Mouse (Mus musculus) adrenal gland, postnatal 25 days (tissue): ENCODE measurements around the gene Olfr12. TPM values are rescaled to one million over a fixed set of nuclear protein-coding genes. Genes with fewer than 3 reads are reported as not detected.

ENCODE experiments used
- DNase-seq: peaks from one replicate; pipeline ENCODE4 v3.0.0; 2021; ENCODE audit warnings: mixed read lengths
- total RNA-seq: library from RNA; stranded (reverse); gene quantifications from 2 replicates; pipeline ENCODE4 v1.2.3, GENCODE M21; 2021

The Olfr12 gene
- total RNA-seq, 1 experiment from 2014 or later: not detected

GRCm38 (mm10) chr1:92641514-92642272 lies 24.1 kb downstream of the Olfr12 start, which contains the start of gene Cops9:
Gene Cops9, minus strand, starts transcription at chr1:92641985.
- DNase-seq: peak; percentile 90

- no peak for DNase-seq
Measured at GRCm38 (mm10) chr1:92643691-92644090, 26.1 kb downstream of the Olfr12 start.

- DNase-seq: no peak
Measured at GRCm38 (mm10) chr1:92644916-92645315, 27.3 kb downstream of the Olfr12 start.

GRCm38 (mm10) chr1:92646111-92646510 lies 28.5 kb downstream of the Olfr12 start:
- DNase-seq: no peak

GRCm38 (mm10) chr1:92646601-92647000 lies 29.0 kb downstream of the Olfr12 start:
- DNase-seq: no peak

GRCm38 (mm10) chr1:92647026-92647425 lies 29.4 kb downstream of the Olfr12 start:
- no peak for DNase-seq

GRCm38 (mm10) chr1:92647752-92648151 lies 30.2 kb downstream of the Olfr12 start:
- DNase-seq: peak; percentile 79

GRCm38 (mm10) chr1:92648197-92648596 lies 30.6 kb downstream of the Olfr12 start:
- no peak for DNase-seq

- peak; percentile 80 for DNase-seq
Measured at GRCm38 (mm10) chr1:92648673-92649072, 31.1 kb downstream of the Olfr12 start, which contains the start of gene Otos. Gene Otos, minus strand, starts transcription at chr1:92648841.

- DNase-seq: no peak
Measured at GRCm38 (mm10) chr1:92651467-92651866, 33.9 kb downstream of the Olfr12 start.

GRCm38 (mm10) chr1:92653179-92653578 lies 35.6 kb downstream of the Olfr12 start:
- DNase-seq: no peak

GRCm38 (mm10) chr1:92654676-92655075 lies 37.1 kb downstream of the Olfr12 start:
- DNase-seq: no peak

GRCm38 (mm10) chr1:92657025-92657820 lies 39.6 kb downstream of the Olfr12 start:
- no peak for DNase-seq

GRCm38 (mm10) chr1:92659392-92659791 lies 41.8 kb downstream of the Olfr12 start:
- no peak for DNase-seq

GRCm38 (mm10) chr1:92667106-92667505 lies 49.5 kb downstream of the Olfr12 start:
- peak; percentile 43 for DNase-seq

- DNase-seq: no peak
Measured at GRCm38 (mm10) chr1:92669430-92669829, 51.8 kb downstream of the Olfr12 start.

- DNase-seq: no peak
Measured at GRCm38 (mm10) chr1:92671326-92671725, 53.7 kb downstream of the Olfr12 start.

Other genes starting within 250 kb of the Olfr12 start
- gene Ndufa10, start 143.9 kb upstream of the Olfr12 start, total RNA-seq: 337 and 339 TPM in 2 replicates
- not detected in 2 replicates for gene Olfr1416, start 132.7 kb upstream of the Olfr12 start, total RNA-seq
- not detected in 2 replicates for gene Olfr1415, start 121.7 kb upstream of the Olfr12 start, total RNA-seq
- not detected in 2 replicates for gene Olfr1414, start 99.1 kb upstream of the Olfr12 start, total RNA-seq
- not detected in 2 replicates for gene Olfr1413, start 46.5 kb upstream of the Olfr12 start, total RNA-seq
- not detected in 2 replicates for gene Olfr1412, start 32.0 kb upstream of the Olfr12 start, total RNA-seq
- gene Olfr1411, start 23.4 kb upstream of the Olfr12 start, total RNA-seq: not detected in 2 replicates
- gene Olfr1410, start 12.0 kb upstream of the Olfr12 start, total RNA-seq: not detected in 2 replicates
- 311 and 345 TPM in 2 replicates for gene Cops9, start 24.2 kb downstream of the Olfr12 start, total RNA-seq
- gene Otos, start 31.1 kb downstream of the Olfr12 start, total RNA-seq: not detected in 2 replicates
- 66.0 and 69.4 TPM in 2 replicates for gene Gpc1, start 213.9 kb downstream of the Olfr12 start, total RNA-seq